Mouse (Mus musculus): ENCODE measurements around the gene Zbtb37. TPM values are rescaled to one million over a fixed set of nuclear protein-coding genes. Genes with fewer than 3 reads are reported as not detected.

The Zbtb37 gene
- 9.9 TPM in 2 replicates for polyA plus RNA-seq (2016; fragmentation: Nextera tagmentation; extraction: Ambion mirVana)

DNA sequence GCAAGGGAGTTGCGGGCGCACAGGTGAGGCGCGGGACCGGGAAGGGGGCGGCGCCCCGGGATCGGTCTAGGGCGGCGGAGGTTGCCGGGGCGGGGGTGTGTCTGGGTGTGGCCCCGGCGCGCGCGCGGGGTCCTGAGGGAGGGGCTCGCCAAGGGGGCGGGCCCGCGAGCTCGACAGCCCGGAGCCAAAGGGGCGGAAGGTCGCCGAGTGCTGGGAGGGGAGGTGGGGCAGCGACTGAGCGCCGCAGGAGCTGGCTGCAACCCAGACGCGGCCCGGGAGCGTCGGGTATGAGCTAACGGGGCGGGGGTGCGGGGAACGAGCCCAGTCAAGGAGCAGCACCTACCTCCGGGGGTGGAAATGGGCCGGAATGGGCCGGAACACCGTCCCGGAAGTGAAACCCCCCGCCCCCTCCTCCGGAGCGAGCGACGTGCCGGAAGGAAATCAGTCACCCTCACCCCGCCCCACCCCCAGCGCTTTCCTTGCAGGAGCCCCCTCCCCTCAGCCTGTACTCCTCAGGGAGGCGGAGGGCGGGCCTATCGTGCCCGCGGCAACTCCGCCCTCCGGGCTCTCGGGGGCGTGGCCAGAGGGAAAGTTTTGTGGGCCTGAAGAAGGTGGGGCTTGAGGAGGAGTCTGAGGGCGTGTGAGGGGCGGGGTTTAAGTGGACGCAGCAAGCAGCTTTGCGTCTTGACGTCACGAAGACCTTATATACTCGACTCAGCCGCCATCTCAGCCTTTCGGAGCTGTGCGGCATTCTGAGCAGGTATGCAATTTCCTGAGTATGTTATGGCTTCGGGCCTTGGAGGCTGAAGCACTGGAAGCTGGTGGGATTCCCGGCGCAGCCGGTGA is at the start of gene Zbtb37:
TSS of gene Zbtb37 (minus strand) at position 415 of the 846 bp plus-strand sequence.
- H3K27ac ChIP-seq: peak within 1 kb of the TSS; percentile 88
- H3K4me1 ChIP-seq: peaks cover 35% of the 10 kb centered on the region
- WGBS: under 1% methylated on average over 68 of the region's 76 CpGs
- peak within 1 kb of the TSS; percentile 74 for H3K4me3 ChIP-seq (replicated peaks)
- peak; percentile 95 for ATAC-seq (ENCODE audit: low FRiP score)
- peak within 1 kb of the TSS; percentile 90 for H3K9ac ChIP-seq
- peak within 1 kb of the TSS; percentile 72 for H3K4me2 ChIP-seq
- H3K27me3 ChIP-seq: no peaks in the 10 kb centered on the region
- peaks cover 50% of the 10 kb centered on the region for H3K36me3 ChIP-seq (replicated peaks)
- H3K9me3 ChIP-seq: no peaks in the 10 kb centered on the region

GRCm38 (mm10) chr1:161077243-161077642 is 42.6 kb upstream of the Zbtb37 start:
- H3K4me2 ChIP-seq: no peak overlapping the region
- no peak overlapping the region for H3K9ac ChIP-seq
- no peak for ATAC-seq (ENCODE audit: low FRiP score)
- H3K27ac ChIP-seq: no peak overlapping the region
- peaks cover 18% of the 10 kb centered on the region for H3K4me1 ChIP-seq
- 90% methylated on average over 3 of the region's 3 CpGs for WGBS
- H3K9me3 ChIP-seq: no peaks in the 10 kb centered on the region
- no peaks in the 10 kb centered on the region for H3K27me3 ChIP-seq
- H3K36me3 ChIP-seq (replicated peaks): peaks cover 40% of the 10 kb centered on the region
- H3K4me3 ChIP-seq (replicated peaks): no peak overlapping the region

DNA sequence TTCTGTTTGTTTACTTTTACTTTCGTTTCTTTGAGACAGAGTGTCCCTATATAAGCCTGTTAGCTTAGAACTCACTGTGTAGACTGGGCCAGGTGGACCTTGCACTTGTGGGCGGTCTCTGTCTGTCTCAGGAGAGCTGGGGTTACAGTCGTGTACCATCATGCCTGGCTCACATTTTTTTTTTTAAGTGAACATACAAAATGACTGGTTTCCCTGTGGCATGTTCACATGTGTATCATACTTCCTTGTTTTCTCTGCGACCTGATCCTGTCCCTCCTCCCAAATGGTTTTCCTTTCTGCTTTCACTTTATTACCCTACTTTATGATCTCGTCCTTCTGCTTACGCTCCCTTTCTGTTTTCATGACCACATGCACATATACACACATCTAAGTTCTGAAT is 41.6 kb upstream of the Zbtb37 start:
- no peak overlapping the region for H3K9ac ChIP-seq
- peaks cover 37% of the 10 kb centered on the region for H3K36me3 ChIP-seq (replicated peaks)
- peaks cover 28% of the 10 kb centered on the region for H3K4me1 ChIP-seq
- no peak overlapping the region for H3K4me2 ChIP-seq
- no peaks in the 10 kb centered on the region for H3K9me3 ChIP-seq
- ATAC-seq (ENCODE audit: low FRiP score): no peak
- no peak overlapping the region for H3K4me3 ChIP-seq (replicated peaks)
- 91% methylated on average over 6 of the region's 6 CpGs for WGBS
- no peak overlapping the region for H3K27ac ChIP-seq
- no peaks in the 10 kb centered on the region for H3K27me3 ChIP-seq

DNA sequence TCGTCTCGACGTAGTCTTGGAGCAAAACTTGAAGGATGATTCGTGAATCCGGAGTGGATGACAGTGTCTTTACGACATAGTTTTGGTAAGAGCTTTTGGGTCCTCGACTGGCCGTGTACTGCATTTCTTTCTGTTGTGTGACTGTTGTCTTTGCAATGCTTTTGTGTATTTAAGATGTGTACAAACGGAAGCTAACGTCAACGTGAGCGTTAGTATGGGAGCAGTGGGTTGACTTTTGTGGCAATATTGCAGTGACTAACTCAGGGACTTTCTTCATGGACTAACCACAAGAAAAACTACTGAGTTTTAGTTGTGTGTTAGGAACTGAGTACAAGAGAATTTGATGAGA is 36.6 kb upstream of the Zbtb37 start:
- Histone ChIP-seq H3K9ac (peak overlapping the region; percentile 82), H3K4me2 (peak overlapping the region; percentile 83), H3K36me3 (replicated peaks) (peaks cover 10% of the 10 kb centered on the region), H3K4me3 (replicated peaks) (peak overlapping the region; percentile 73), H3K9me3 (no peaks in the 10 kb centered on the region), H3K27ac (no peak overlapping the region), H3K4me1 (peaks cover 36% of the 10 kb centered on the region), H3K27me3 (no peaks in the 10 kb centered on the region)
- under 1% methylated on average over 12 of the region's 12 CpGs for WGBS
- ATAC-seq (ENCODE audit: low FRiP score): no peak

DNA sequence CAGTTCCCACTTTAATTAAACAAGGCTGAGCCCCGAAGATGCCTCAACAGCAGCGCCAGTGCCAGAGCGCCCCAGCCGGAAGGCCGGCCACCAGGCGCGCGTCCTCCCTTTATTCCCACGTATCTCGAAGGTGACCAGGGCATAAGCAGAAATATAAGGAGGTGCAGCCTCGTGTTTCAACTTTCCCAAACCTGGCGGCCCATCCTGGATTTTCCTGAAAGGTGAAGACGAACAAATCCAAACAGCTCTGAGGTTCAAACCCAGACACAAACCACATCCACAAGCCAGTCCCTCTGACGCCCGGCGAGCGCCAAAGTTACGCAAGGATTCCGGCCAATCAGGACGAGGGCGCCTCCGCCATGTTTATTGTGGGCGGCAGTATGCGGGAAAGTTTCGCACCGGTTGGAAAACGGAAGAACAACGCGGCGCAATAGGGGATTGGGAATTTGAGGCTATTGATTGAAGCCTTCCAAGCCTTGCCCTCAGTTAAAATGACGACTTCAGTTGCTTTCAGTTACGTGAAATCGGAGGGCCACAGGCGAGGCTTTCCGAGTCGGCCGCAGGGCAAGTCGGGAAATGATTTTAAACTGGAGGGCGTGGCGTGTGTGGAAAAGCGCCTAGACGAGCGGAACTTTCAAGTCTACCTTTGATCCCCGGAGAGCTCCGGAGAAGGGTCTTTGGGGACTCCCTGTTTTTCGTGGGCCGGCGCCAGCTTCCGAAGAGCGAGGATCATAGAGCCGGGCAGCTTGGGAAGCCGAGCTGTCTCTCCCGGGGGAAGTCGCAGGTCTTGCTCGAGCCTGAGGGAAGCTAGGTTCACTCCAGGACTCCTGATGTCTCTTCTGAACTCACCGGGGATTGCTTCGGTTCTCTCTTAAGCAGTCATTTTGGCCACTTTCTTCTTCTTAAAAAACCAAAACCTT is 36.0 kb upstream of the Zbtb37 start, which contains the start of the genes Dars2 and Cenpl:
TSS of gene Dars2 (minus strand) at position 307 of the 920 bp plus-strand sequence.
TSS of gene Cenpl (plus strand) at position 362 of the 920 bp plus-strand sequence.
- peak within 1 kb of the TSS; percentile 73 for H3K4me3 ChIP-seq (replicated peaks)
- H3K27ac ChIP-seq: peak within 1 kb of the TSS; percentile 72
- H3K36me3 ChIP-seq (replicated peaks): peaks cover 5% of the 10 kb centered on the region; the same call in 1 of the 2 replicates
- H3K4me2 ChIP-seq: peak within 1 kb of the TSS; percentile 83
- WGBS: under 1% methylated on average over 57 of the region's 57 CpGs
- no peaks in the 10 kb centered on the region for H3K27me3 ChIP-seq
- ATAC-seq (ENCODE audit: low FRiP score): peak; percentile 98
- peak within 1 kb of the TSS; percentile 82 for H3K9ac ChIP-seq
- no peaks in the 10 kb centered on the region for H3K9me3 ChIP-seq
- peaks cover 36% of the 10 kb centered on the region for H3K4me1 ChIP-seq

DNA sequence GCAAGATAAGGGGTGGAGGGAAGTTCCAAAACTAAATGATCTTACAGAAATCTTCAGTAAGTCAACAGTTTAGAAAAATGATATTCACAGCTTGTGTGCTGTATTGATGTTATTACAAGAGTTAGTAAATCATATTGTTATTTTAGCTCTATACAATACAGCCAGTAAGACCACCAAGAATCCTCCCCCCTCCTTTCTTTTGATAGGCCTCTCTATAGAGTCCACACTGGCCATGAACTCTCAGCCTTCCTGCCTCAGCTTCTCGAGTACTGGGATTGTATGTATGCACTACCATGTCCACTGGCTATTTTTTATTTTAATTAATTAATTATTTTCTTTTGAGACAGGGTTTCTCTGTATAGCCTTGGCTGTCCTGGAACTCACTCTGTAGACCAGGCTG is 28.7 kb upstream of the Zbtb37 start:
- Histone ChIP-seq H3K36me3 (replicated peaks) (peaks cover 18% of the 10 kb centered on the region), H3K4me3 (replicated peaks) (no peak overlapping the region), H3K9me3 (no peaks in the 10 kb centered on the region), H3K9ac (no peak overlapping the region), H3K4me2 (no peak overlapping the region), H3K27me3 (no peaks in the 10 kb centered on the region), H3K4me1 (no peaks in the 10 kb centered on the region), H3K27ac (no peak overlapping the region)
- no peak for ATAC-seq (ENCODE audit: low FRiP score)
- 83% methylated on average over 1 of the region's 1 CpGs for WGBS

- H3K27ac ChIP-seq: no peak overlapping the region
- no peak overlapping the region for H3K4me3 ChIP-seq (replicated peaks)
- WGBS: 97% methylated on average over 1 of the region's 1 CpGs
- H3K9me3 ChIP-seq: no peaks in the 10 kb centered on the region
- H3K36me3 ChIP-seq (replicated peaks): peaks cover 53% of the 10 kb centered on the region
- no peak overlapping the region for H3K9ac ChIP-seq
- no peaks in the 10 kb centered on the region for H3K4me1 ChIP-seq
- H3K4me2 ChIP-seq: no peak overlapping the region
- H3K27me3 ChIP-seq: no peaks in the 10 kb centered on the region
- no peak for ATAC-seq (ENCODE audit: low FRiP score)
Measured at GRCm38 (mm10) chr1:161057164-161057563, 22.5 kb upstream of the Zbtb37 start.

DNA sequence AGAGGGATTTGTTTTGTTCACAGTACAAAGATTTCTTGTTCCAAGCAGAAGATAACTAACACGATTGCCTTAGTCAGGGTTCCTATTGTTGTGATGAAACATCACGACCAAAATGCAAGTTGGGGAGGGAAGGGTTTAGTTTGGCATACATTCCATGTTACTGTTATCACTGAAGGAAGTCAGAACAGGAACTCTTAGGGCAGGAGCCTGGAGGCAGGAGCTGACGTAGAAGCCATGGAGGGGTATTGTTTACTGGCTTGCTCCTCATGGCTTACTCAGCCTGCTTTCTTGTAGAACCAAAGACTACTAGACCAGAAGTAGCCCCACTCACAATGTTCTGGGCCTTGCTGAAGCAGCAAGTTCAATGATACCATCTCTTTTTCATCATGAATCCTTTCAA is 12.3 kb upstream of the Zbtb37 start:
- peaks cover 71% of the 10 kb centered on the region for H3K36me3 ChIP-seq (replicated peaks)
- H3K27ac ChIP-seq: no peak overlapping the region
- no peak overlapping the region for H3K4me3 ChIP-seq (replicated peaks)
- H3K4me1 ChIP-seq: no peaks in the 10 kb centered on the region
- no peaks in the 10 kb centered on the region for H3K9me3 ChIP-seq
- no peak overlapping the region for H3K9ac ChIP-seq
- ATAC-seq (ENCODE audit: low FRiP score): no peak
- H3K4me2 ChIP-seq: no peak overlapping the region
- no peaks in the 10 kb centered on the region for H3K27me3 ChIP-seq
- WGBS: 85% methylated on average over 3 of the region's 3 CpGs

DNA sequence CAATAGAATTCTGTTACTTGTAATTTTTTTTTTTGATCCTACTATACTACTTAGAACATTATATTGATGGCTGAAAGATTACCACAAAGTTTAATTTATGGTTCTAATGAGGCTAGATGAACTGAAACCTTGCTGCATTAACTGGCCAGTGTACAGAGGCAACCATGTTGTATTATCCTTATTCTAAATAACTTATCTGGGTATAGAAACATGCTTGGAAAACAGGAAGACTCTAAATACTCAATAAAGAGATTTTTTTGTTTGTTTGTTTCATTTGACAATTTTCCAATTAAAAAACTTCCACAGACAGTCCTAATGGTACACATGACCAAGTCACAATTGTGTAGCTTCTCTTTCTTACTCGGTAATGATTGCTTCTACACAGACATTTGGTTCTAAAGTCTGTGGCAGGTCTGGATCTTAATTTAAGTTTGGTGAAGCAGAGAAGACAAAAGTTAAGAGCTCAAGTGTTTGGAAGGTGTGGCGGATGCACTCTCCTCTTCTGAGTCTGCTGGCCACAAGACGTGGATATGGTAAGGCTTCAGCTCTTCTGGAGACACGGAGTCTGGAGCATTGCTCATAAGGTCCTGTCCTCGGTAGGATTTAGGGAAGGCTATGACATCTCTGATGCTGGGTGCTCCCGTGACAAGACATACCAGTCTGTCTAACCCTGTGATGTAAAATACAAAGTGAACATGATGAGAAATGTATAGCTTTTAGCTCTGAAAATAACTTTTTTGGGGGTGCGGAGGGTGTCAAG is 6.8 kb upstream of the Zbtb37 start:
- Histone ChIP-seq H3K4me1 (peaks cover 28% of the 10 kb centered on the region), H3K27ac (no peak overlapping the region), H3K4me3 (replicated peaks) (no peak overlapping the region), H3K9ac (no peak overlapping the region), H3K9me3 (no peaks in the 10 kb centered on the region), H3K27me3 (no peaks in the 10 kb centered on the region), H3K4me2 (no peak overlapping the region), H3K36me3 (replicated peaks) (peaks cover 82% of the 10 kb centered on the region)
- no peak for ATAC-seq (ENCODE audit: low FRiP score)
- WGBS: 92% methylated on average over 7 of the region's 7 CpGs

GRCm38 (mm10) chr1:161040855-161041254 is 6.2 kb upstream of the Zbtb37 start:
- Histone ChIP-seq H3K9ac (no peak overlapping the region), H3K27me3 (no peaks in the 10 kb centered on the region), H3K4me1 (peaks cover 31% of the 10 kb centered on the region), H3K4me2 (no peak overlapping the region), H3K27ac (peak overlapping the region; percentile 75; the same call in 1 of the 2 replicates), H3K4me3 (replicated peaks) (no peak overlapping the region), H3K36me3 (replicated peaks) (peaks cover 78% of the 10 kb centered on the region), H3K9me3 (no peaks in the 10 kb centered on the region)
- ATAC-seq (ENCODE audit: low FRiP score): no peak

DNA sequence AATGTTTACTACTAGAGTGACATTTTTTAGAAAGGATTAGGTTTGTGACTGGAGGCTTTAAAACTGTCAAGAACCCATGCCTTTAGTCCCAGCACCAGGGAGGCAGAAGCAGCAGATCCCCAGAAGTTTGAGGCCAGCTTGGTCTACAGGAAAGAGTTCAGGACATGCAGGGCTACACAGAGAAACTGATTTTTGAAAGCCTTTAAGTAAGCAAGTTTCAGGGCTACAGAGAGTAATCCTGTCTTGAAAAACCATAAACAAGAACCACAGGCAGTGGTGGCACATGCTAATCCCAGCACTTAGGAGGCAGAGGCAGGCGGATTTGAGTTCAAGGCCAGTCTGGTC is 5.7 kb upstream of the Zbtb37 start:
- Histone ChIP-seq H3K9me3 (no peaks in the 10 kb centered on the region), H3K36me3 (replicated peaks) (peaks cover 74% of the 10 kb centered on the region), H3K4me2 (no peak overlapping the region), H3K27me3 (no peaks in the 10 kb centered on the region), H3K4me1 (peaks cover 31% of the 10 kb centered on the region), H3K9ac (no peak overlapping the region), H3K4me3 (replicated peaks) (no peak overlapping the region), H3K27ac (peak overlapping the region; percentile 75)
- ATAC-seq (ENCODE audit: low FRiP score): no peak
- 74% methylated on average over 1 of the region's 1 CpGs for WGBS

Measured in forebrain, embryonic 12.5 days (tissue).